Mouse (Mus musculus): ENCODE measurements at regions not wholly inside any gene's neighbourhood (a gene's known extent, or its start where the extent isn't known, plus 50 kb on each side); places are given as distances from the start of the nearest gene placed in this dataset.

DNA sequence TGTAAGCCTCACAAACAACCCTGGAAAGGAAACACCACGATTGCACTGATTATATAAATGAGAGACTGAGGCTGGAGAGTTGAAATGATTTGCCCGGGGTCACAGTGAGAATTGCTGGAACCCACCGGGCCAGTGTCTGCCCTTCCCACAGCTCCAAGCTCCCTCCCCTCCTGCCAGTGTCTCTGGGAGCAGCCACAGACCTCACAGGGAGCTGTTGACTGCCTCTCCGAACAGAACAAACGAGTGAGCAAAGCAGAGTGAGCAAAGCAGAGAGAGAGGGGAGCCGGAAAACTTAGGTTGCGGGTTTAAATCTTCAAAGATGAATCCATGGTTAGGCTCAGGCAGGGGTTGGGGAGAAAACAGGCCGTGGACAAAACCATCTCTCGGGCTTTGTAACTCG is 246.2 kb downstream of the Bcl11b start:
- TF ChIP-seq CTCF (IDR thresholded peaks at IDR 0.05; ENCODE audit: extremely low read depth, insufficient read depth, insufficient read length, insufficient replicate concordance) (no peak), POLR2A (IDR thresholded peaks at IDR 0.05; ENCODE audit: low read depth, low read length) (no peak)
